ENCODE assay signal across 8 mouse cellular contexts in the genomic region with DNA sequence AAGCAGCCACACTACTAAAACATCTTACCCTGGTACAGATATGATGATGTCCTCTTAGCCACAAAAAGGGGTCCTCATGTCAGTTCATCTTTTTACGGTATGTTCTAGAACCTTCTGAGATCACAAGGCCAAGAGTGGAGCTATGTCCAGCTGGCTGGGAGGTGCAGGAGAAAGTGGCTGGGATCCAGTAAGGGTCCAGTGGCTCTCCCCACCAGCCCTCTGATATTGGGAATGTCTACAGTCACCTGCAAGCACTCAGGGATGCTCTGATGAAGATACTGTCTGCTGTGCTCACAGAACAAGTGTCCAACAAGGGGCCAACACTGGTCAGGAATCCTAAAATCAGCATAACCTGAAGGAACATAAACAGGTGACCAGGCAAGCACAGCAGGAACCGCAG. TPM values are rescaled to one million over a fixed set of nuclear protein-coding genes. Genes with fewer than 3 reads are reported as not detected.
DNase-seq lines count a peak whose midpoint lies in the region; ATAC-seq and TF ChIP-seq lines count a peak whose summit lies in the region.

Gene Tollip (minus strand): TSS at position 101 of the 400 bp plus-strand sequence.

- H3K9ac ChIP-seq in kidney, postnatal 0 days (ENCODE audit: low read depth, low read length): no peak within 1 kb of the TSS
- H3K9ac ChIP-seq in intestine, postnatal 0 days (ENCODE audit: low read depth, low read length): no peak within 1 kb of the TSS

- no peak within 1 kb of the TSS for H3K4me2 ChIP-seq in kidney, postnatal 0 days (ENCODE audit: low read length)
- no peak within 1 kb of the TSS for H3K4me2 ChIP-seq in intestine, postnatal 0 days (replicated peaks; ENCODE audit: low read depth)

- no peak within 1 kb of the TSS for H3K4me3 ChIP-seq in kidney, postnatal 0 days (replicated peaks; ENCODE audit: low read depth, low read length)
- H3K4me3 ChIP-seq in intestine, postnatal 0 days (ENCODE audit: low read depth, low read length): no peak within 1 kb of the TSS
- no peak within 1 kb of the TSS for H3K4me3 ChIP-seq in midbrain, embryonic 10.5 days

- no peak for ATAC-seq in kidney, postnatal 0 days (replicated peaks; ENCODE audit: low FRiP score, low read depth)
- no peak for ATAC-seq in intestine, postnatal 0 days
- no peak for ATAC-seq in frontal cortex, adult (ENCODE audit: low TSS enrichment)

- no peak for DNase-seq in kidney, postnatal 0 days (ENCODE audit: low spot score)
- no peak for DNase-seq in kidney, adult 11 months
- DNase-seq in adrenal gland, postnatal 4 days (ENCODE audit: low spot score in 2 of 2): no peak
- DNase-seq in gastrocnemius, postnatal 4 days (ENCODE audit: low spot score in 2 of 2): no peak
- no peak for DNase-seq in midbrain, embryonic 10.5 days (ENCODE audit: low spot score)
- no peak for DNase-seq in urinary bladder, postnatal 25 days (ENCODE audit: low spot score)

- 88% methylated on average over 2 of the region's 2 CpGs for WGBS in kidney, postnatal 0 days
- WGBS in intestine, postnatal 0 days: 91% methylated on average over 2 of the region's 2 CpGs
- WGBS in midbrain, embryonic 10.5 days: 90% methylated on average over 2 of the region's 2 CpGs

- TF ChIP-seq CTCF in kidney, postnatal 0 days (IDR thresholded peaks at IDR 0.05; ENCODE audit: low read depth): no peak
- no peak for TF ChIP-seq CTCF in intestine, postnatal 0 days (IDR thresholded peaks at IDR 0.05; ENCODE audit: low read depth)

- no peak within 1 kb of the TSS for H3K27ac ChIP-seq in kidney, postnatal 0 days
- H3K27ac ChIP-seq in intestine, postnatal 0 days (ENCODE audit: low read depth, low read length): no peak within 1 kb of the TSS
- H3K27ac ChIP-seq in midbrain, embryonic 10.5 days (replicated peaks): no peak within 1 kb of the TSS

- no peaks in the 10 kb centered on the region for H3K27me3 ChIP-seq in kidney, postnatal 0 days (ENCODE audit: insufficient read depth, low read length)
- peaks cover 4% of the 10 kb centered on the region; the same call in 1 of the 2 replicates for H3K27me3 ChIP-seq in intestine, postnatal 0 days (replicated peaks; ENCODE audit: control insufficient read depth, insufficient read depth, low read length)
- H3K27me3 ChIP-seq in midbrain, embryonic 10.5 days (ENCODE audit: low read depth, poor library complexity, severe bottlenecking): no peaks in the 10 kb centered on the region

- no peaks in the 10 kb centered on the region for H3K36me3 ChIP-seq in kidney, postnatal 0 days (ENCODE audit: insufficient read depth, low read length)
- no peaks in the 10 kb centered on the region for H3K36me3 ChIP-seq in intestine, postnatal 0 days (ENCODE audit: control insufficient read depth, insufficient read depth)
- H3K36me3 ChIP-seq in midbrain, embryonic 10.5 days: no peaks in the 10 kb centered on the region

- H3K4me1 ChIP-seq in kidney, postnatal 0 days (replicated peaks; ENCODE audit: insufficient read depth, low read length): no peaks in the 10 kb centered on the region
- H3K4me1 ChIP-seq in intestine, postnatal 0 days (replicated peaks; ENCODE audit: control insufficient read depth, insufficient read depth, low read length): no peaks in the 10 kb centered on the region
- H3K4me1 ChIP-seq in midbrain, embryonic 10.5 days: no peaks in the 10 kb centered on the region

- no peaks in the 10 kb centered on the region for H3K9me3 ChIP-seq in kidney, postnatal 0 days (replicated peaks; ENCODE audit: low read length)
- H3K9me3 ChIP-seq in intestine, postnatal 0 days (ENCODE audit: control insufficient read depth): no peaks in the 10 kb centered on the region
- H3K9me3 ChIP-seq in midbrain, embryonic 10.5 days (replicated peaks): no peaks in the 10 kb centered on the region

RNA-seq across cellular contexts. Expression of gene Tollip, which starts in this region (rescaled TPM):
- 35.0 and 38.3 TPM in 2 replicates for polyA plus RNA-seq in kidney, postnatal 0 days (2015; fragmentation: Nextera tagmentation; extraction: Ambion mirVana)
- 10 to 100 TPM; 54.1 to 57.8 TPM for total RNA-seq in adrenal gland, postnatal 4 days (2021)
- 10 to 100 TPM; 31.1 to 34.3 TPM for total RNA-seq in gastrocnemius, postnatal 4 days (2021)
- polyA plus RNA-seq in intestine, postnatal 0 days (2015; fragmentation: Nextera tagmentation; extraction: Ambion mirVana): 48.6 and 49.1 TPM in 2 replicates
- 52.9 and 66.6 TPM in 2 replicates for polyA plus RNA-seq in midbrain, embryonic 10.5 days (2016; fragmentation: Nextera tagmentation; extraction: Ambion mirVana)
